Mouse (Mus musculus): ENCODE measurements around the gene Fam171a2. TPM values are rescaled to one million over a fixed set of nuclear protein-coding genes. Genes with fewer than 3 reads are reported as not detected.
A peak's percentile ranks its signal among the peaks of the same experiment; 100 is the strongest.

Fam171a2 gene
- 1 to 10 TPM; 1.6 to 2.7 TPM for total RNA-seq (2021)
- long read RNA-seq, experiment 1, result 0 reads
- long read RNA-seq, experiment 2, result 0 reads

GRCm38 (mm10) chr11:102447497-102447896, at the start of gene Fam171a2:
Fam171a2 (minus strand) TSS chr11:102447682.
- peak; percentile 69 for DNase-seq

DNA sequence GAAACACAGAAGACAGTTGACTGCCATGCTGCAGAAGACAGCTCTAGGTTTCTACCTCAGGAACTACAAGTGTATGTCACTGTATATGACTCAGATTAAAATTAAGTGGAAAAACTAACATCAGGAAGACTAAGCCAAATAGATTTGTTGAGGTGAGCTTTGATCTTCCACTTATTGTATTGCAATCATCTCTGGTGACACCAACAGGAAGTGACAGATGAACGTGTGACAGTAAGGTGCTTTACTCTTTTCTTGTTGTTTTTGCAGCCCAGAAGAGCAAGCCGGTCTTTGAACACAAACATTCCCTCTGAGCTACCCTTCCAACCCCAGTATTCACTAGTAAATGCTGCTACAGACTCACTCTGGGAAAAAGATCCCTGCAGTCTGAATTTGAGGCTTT, 49.2 kb upstream of the Fam171a2 start:
- DNase-seq, result no peak

GRCm38 (mm10) chr11:102496206-102496605, 48.7 kb upstream of the Fam171a2 start:
- peak; percentile 24 for DNase-seq

- DNase-seq, result no peak
Measured at GRCm38 (mm10) chr11:102495742-102496141, 48.3 kb upstream of the Fam171a2 start.

- DNase-seq, result no peak
Measured at GRCm38 (mm10) chr11:102495114-102495513, 47.6 kb upstream of the Fam171a2 start.

- DNase-seq, result no peak
Measured at GRCm38 (mm10) chr11:102494063-102494650, 46.7 kb upstream of the Fam171a2 start.

DNA sequence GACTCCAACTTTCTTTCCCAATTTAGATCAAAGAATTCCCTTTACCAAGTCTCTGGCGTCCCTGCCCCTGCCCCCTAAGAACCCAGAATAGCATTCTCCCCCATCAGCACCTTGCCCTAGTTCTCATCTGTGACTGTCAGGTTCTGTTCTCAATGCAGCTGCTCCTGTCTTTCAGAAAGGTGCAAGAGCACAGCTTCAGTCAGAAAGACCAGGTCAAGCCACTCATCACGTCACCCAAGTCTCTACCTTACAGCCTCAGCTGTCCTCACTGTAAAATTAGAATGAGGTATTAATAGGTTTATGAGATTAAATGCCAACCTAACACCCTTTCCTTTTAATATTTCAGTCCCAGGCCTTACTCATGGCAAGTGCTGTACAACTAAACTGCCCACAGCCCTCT, 45.8 kb upstream of the Fam171a2 start:
- DNase-seq, result peak; percentile 57

DNA sequence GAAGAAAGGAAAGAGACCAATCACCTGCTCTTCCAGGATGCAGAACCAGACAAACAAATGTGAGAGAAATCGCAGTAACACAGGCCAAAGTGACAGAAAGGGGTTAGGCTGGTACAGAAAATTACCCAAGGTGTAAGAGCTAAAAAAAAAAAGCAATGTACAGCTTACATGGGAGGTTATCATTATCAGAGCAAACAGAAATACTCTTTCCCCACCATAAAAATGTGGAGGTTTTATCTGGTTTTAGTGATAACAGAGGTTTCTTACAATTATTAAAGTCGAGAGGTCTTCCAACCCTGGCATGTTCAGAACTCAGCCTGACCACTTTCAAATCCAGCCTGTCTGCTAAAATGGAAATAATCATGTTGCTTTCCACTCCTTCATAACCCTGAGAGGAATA, 40.4 kb upstream of the Fam171a2 start:
- DNase-seq, result no peak

GRCm38 (mm10) chr11:102486733-102487386, 39.4 kb upstream of the Fam171a2 start:
- no peak for DNase-seq

GRCm38 (mm10) chr11:102481779-102482178, 34.3 kb upstream of the Fam171a2 start:
- no peak for DNase-seq

- DNase-seq, result no peak
Measured at GRCm38 (mm10) chr11:102480897-102481296, 33.4 kb upstream of the Fam171a2 start.

GRCm38 (mm10) chr11:102480111-102480510, 32.6 kb upstream of the Fam171a2 start:
- DNase-seq, result no peak

DNA sequence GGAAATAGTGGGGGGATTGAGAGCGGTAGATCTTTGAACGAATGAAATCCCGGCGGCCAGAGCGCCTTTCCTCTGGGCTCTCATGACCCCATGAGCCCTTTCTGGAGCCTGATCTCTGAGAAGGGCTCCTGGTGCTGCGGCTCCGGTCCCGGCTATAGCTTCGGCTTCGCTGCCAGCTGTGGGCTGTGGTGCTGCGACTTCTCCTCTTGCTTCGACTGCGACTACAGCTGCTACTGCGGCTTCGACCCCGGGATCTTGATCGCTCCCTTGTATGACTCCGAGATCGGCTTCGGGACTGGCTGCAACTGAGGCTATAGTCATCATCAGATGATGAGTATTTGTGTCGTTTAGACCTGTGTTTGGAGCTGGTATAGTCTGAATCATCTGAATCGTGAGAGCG, 32.1 kb upstream of the Fam171a2 start:
- no peak for DNase-seq

DNA sequence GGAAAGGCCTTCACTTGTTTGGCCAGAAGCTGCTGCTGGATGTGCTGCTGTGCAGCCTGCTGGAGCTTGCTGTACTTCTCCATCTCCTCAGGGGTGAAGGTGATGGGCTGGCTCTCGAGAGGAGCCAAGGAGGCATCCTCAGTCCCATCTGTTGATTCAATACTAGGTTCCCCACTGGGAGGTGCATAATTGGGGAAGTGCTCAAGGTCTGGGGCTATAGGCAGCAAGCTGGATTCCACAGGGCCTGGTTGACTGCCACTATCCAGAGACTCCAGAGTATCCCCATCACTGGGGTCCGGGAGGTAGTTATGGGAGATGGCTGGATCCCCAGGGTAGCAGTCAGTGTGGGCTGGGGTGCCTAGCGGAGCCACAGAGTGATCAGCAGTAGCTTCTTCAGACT, 31.2 kb upstream of the Fam171a2 start:
- no peak for DNase-seq

DNA sequence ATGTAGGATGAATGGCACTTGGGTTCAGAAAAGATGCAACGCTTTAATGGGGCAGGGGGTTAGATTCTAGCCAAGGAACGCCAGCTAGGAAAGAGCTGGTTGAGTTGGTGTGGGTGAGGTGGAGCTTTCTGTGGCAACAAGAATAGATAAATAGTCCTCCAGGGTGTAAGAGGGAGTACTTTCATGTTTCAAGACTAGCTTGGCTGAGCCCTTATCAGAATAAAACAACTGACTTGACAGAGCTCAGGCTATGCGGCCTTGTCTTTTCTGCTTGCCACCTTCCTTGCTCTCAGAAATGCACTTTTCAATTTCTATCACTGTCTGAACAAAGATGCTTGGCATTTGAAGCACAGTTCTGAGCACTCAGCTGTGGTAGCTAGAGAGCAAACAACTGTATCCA, 27.5 kb upstream of the Fam171a2 start:
- DNase-seq, result no peak

- no peak for DNase-seq
Measured at GRCm38 (mm10) chr11:102469648-102470357, 22.3 kb upstream of the Fam171a2 start, which contains the start of gene Itga2b. Itga2b (minus strand) TSS chr11:102470122.

- peak; percentile 98 for DNase-seq
Measured at GRCm38 (mm10) chr11:102467041-102467631, 19.7 kb upstream of the Fam171a2 start.

DNA sequence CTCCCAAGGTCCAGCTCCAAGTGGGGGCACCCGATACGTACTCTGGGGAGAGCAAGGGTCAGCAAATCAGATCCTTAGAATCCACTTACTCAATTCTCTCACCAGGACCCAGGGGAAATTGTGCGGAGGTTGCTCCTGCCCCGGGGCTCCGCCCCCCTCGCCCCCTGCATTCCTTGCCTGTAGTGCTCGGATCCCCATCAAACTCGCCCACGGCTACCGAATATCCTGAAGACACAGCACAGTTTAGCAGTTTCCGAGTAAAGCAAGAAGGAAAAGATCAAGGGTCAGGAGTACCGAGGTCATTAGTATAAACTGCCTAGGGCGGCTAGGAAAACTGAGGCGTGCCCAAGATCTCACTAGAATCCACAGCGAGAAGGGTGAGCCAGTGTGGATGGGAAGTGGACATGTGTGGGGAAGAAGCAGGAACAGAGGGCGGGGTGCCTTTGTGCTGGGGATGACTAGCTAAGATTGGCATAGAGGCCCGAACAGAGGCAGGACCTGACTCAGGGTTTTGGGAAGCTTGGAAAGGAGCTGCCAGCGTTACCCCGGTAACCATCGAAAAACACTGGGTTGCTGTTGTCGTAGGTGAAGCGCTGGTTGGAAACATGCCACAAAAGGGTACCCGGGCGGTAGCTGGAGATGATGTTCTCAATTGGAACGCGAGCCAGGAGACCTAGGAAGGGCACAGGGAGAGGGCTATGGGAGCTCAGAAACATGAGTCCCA, 18.4 kb upstream of the Fam171a2 start:
- peak; percentile 69 for DNase-seq

DNA sequence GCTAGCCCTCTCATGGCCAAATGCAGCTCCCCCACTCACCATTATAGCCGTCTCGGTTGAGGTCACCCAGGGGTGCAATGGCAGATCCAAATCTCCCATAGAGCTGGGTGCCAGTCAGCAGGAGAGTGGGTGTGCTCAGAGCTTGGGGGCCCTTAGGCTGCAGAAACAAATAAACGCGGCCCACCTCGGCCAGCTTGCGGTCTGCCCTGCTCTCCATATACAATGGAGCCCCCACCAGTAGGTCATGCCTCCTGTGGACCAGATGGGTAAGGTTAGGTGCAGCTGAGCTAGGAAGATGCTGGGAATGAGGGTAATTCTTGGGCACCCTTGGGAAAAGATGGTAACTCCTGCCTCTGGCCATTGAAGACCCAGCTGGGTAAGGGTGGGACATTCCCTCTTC, 17.4 kb upstream of the Fam171a2 start:
- DNase-seq, result no peak

DNA sequence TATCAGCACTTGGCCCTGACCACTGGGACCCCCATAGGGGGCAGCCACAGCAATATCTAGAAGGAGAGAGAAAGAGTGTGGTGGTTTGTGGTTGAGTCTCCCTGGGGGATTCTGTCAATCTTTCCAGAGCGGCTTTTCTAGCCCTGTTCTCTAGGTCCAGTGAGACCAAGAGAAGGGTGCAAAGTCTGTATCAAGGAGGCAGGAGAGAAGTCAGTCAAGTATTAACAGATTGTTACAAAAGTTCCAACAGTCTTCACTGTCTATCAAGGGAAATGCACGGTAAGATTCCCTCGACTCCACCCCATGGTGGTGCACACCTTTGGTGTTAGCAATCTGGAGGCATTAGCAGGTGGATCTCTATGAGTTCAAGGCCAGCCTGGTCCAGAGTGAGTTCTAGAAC, 14.3 kb upstream of the Fam171a2 start:
- no peak for DNase-seq

- DNase-seq, result no peak
Measured at GRCm38 (mm10) chr11:102460541-102460940, 13.1 kb upstream of the Fam171a2 start.

GRCm38 (mm10) chr11:102455740-102456396, 8.4 kb upstream of the Fam171a2 start:
- peak; percentile 63 for DNase-seq

All from gastrocnemius, postnatal 25 days (tissue).